Mouse (Mus musculus): ENCODE measurements around the gene Tle4. TPM values are rescaled to one million over a fixed set of nuclear protein-coding genes. Genes with fewer than 3 reads are reported as not detected.

The Tle4 gene
- polyA plus RNA-seq, 1 experiment from 2014 or later = 4.6 TPM

GRCm38 (mm10) chr19:14600841-14601240, 3.0 kb upstream of the Tle4 start:
- peaks cover 31% of the 10 kb centered on the region for H3K4me1 ChIP-seq (replicated peaks)

GRCm38 (mm10) chr19:14600354-14600753, 2.5 kb upstream of the Tle4 start:
- Histone ChIP-seq H3K9ac (no peak overlapping the region), H3K36me3 (replicated peaks) (0 out of 2 replicates have a peak, but pooled peaks cover 2% of the 10 kb centered on the region), H3K27ac (replicated peaks) (no peak overlapping the region), H3K4me2 (no peak overlapping the region), H3K27me3 (peaks cover 6% of the 10 kb centered on the region; the same call in 1 of the 2 replicates), H3K4me1 (replicated peaks) (peaks cover 34% of the 10 kb centered on the region), H3K9me3 (replicated peaks) (no peaks in the 10 kb centered on the region), H3K4me3 (replicated peaks) (no peak overlapping the region)
- no peak for ATAC-seq (ENCODE audit: insufficient read depth)
- WGBS (ENCODE audit: insufficient replicate concordance) = 64% methylated on average over 3 of the region's 3 CpGs

More at GRCm38 (mm10) chr19:14600841-14601240, 3.0 kb upstream of the Tle4 start:
- no peaks in the 10 kb centered on the region for H3K36me3 ChIP-seq (replicated peaks)
- H3K4me3 ChIP-seq (replicated peaks) = no peak overlapping the region
- 88% methylated on average over 1 of the region's 1 CpGs for WGBS (ENCODE audit: insufficient replicate concordance)
- no peak overlapping the region for H3K9ac ChIP-seq
- ATAC-seq (ENCODE audit: insufficient read depth) = no peak
- no peak overlapping the region for H3K27ac ChIP-seq (replicated peaks)
- no peak overlapping the region for H3K4me2 ChIP-seq
- H3K27me3 ChIP-seq = peaks cover 6% of the 10 kb centered on the region; the same call in 1 of the 2 replicates
- H3K9me3 ChIP-seq (replicated peaks) = no peaks in the 10 kb centered on the region

GRCm38 (mm10) chr19:14599851-14600251, 2.0 kb upstream of the Tle4 start:
- 26% methylated on average over 8 of the region's 8 CpGs for WGBS (ENCODE audit: insufficient replicate concordance)
- Histone ChIP-seq H3K27me3 (peaks cover 5% of the 10 kb centered on the region; the same call in 1 of the 2 replicates), H3K36me3 (replicated peaks) (0 out of 2 replicates have a peak, but pooled peaks cover 4% of the 10 kb centered on the region), H3K4me2 (peak overlapping the region; percentile 97), H3K27ac (replicated peaks) (no peak overlapping the region), H3K4me1 (replicated peaks) (peaks cover 36% of the 10 kb centered on the region), H3K9ac (no peak overlapping the region), H3K9me3 (replicated peaks) (no peaks in the 10 kb centered on the region), H3K4me3 (replicated peaks) (no peak overlapping the region)
- ATAC-seq (ENCODE audit: insufficient read depth) = no peak

- Histone ChIP-seq H3K27ac (replicated peaks) (peak overlapping the region; percentile 92), H3K4me2 (peak overlapping the region; percentile 97), H3K9me3 (replicated peaks) (no peaks in the 10 kb centered on the region), H3K4me1 (replicated peaks) (peaks cover 40% of the 10 kb centered on the region), H3K36me3 (replicated peaks) (0 out of 2 replicates have a peak, but pooled peaks cover 8% of the 10 kb centered on the region), H3K4me3 (replicated peaks) (peak overlapping the region; percentile 78), H3K27me3 (no peaks in the 10 kb centered on the region; the same call in 1 of the 2 replicates), H3K9ac (peak overlapping the region; percentile 75)
- under 1% methylated on average over 46 of the region's 46 CpGs for WGBS (ENCODE audit: insufficient replicate concordance)
- ATAC-seq (ENCODE audit: insufficient read depth) = peak; percentile 25
These were observed 938 bp upstream of the Tle4 start for GRCm38 (mm10) chr19:14598690-14599288.

GRCm38 (mm10) chr19:14596941-14597916, 622 bp downstream of the Tle4 start:
- Histone ChIP-seq H3K4me3 (replicated peaks) (peak overlapping the region; percentile 92), H3K27me3 (no peaks in the 10 kb centered on the region; the same call in 1 of the 2 replicates), H3K36me3 (replicated peaks) (0 out of 2 replicates have a peak, but pooled peaks cover 16% of the 10 kb centered on the region), H3K9ac (peak overlapping the region; percentile 94), H3K27ac (replicated peaks) (peak overlapping the region; percentile 93), H3K9me3 (replicated peaks) (no peaks in the 10 kb centered on the region), H3K4me2 (peak overlapping the region; percentile 76), H3K4me1 (replicated peaks) (peaks cover 40% of the 10 kb centered on the region)
- WGBS (ENCODE audit: insufficient replicate concordance) = under 1% methylated on average over 107 of the region's 120 CpGs
- peak; percentile 10; the same call in 1 of the 2 replicates for ATAC-seq (ENCODE audit: insufficient read depth)

GRCm38 (mm10) chr19:14596358-14596940, 1.4 kb downstream of the Tle4 start:
- Histone ChIP-seq H3K27me3 (no peaks in the 10 kb centered on the region; the same call in 1 of the 2 replicates), H3K27ac (replicated peaks) (peak overlapping the region; percentile 93)
- ATAC-seq (ENCODE audit: insufficient read depth) = no peak

GRCm38 (mm10) chr19:14595390-14595997, 2.4 kb downstream of the Tle4 start:
- H3K9me3 ChIP-seq (replicated peaks) = no peaks in the 10 kb centered on the region
- H3K27ac ChIP-seq (replicated peaks) = no peak overlapping the region
- peaks cover 25% of the 10 kb centered on the region for H3K36me3 ChIP-seq (replicated peaks)
- no peak for ATAC-seq (ENCODE audit: insufficient read depth)
- H3K4me2 ChIP-seq = peak overlapping the region; percentile 76
- peak overlapping the region; percentile 92 for H3K4me3 ChIP-seq (replicated peaks)
- no peaks in the 10 kb centered on the region; the same call in 1 of the 2 replicates for H3K27me3 ChIP-seq
- H3K9ac ChIP-seq = no peak overlapping the region
- 35% methylated on average over 11 of the region's 11 CpGs for WGBS (ENCODE audit: insufficient replicate concordance)
- peaks cover 35% of the 10 kb centered on the region for H3K4me1 ChIP-seq (replicated peaks)

More at GRCm38 (mm10) chr19:14596358-14596940, 1.4 kb downstream of the Tle4 start:
- Histone ChIP-seq H3K4me3 (replicated peaks) (peak overlapping the region; percentile 92), H3K9me3 (replicated peaks) (no peaks in the 10 kb centered on the region), H3K4me2 (peak overlapping the region; percentile 76), H3K9ac (peak overlapping the region; percentile 94), H3K4me1 (replicated peaks) (peaks cover 40% of the 10 kb centered on the region), H3K36me3 (replicated peaks) (0 out of 2 replicates have a peak, but pooled peaks cover 20% of the 10 kb centered on the region)
- under 1% methylated on average over 12 of the region's 12 CpGs for WGBS (ENCODE audit: insufficient replicate concordance)

GRCm38 (mm10) chr19:14594537-14594936, 3.3 kb downstream of the Tle4 start:
- 81% methylated on average over 3 of the region's 3 CpGs for WGBS (ENCODE audit: insufficient replicate concordance)

GRCm38 (mm10) chr19:14591809-14592535, 5.9 kb downstream of the Tle4 start:
- no peak overlapping the region for H3K4me2 ChIP-seq
- H3K4me1 ChIP-seq (replicated peaks) = peaks cover 18% of the 10 kb centered on the region
- H3K4me3 ChIP-seq (replicated peaks) = no peak overlapping the region
- no peak overlapping the region for H3K9ac ChIP-seq
- peaks cover 30% of the 10 kb centered on the region for H3K36me3 ChIP-seq (replicated peaks)
- no peak overlapping the region for H3K27ac ChIP-seq (replicated peaks)
- H3K9me3 ChIP-seq (replicated peaks) = no peaks in the 10 kb centered on the region
- ATAC-seq (ENCODE audit: insufficient read depth) = no peak
- WGBS (ENCODE audit: insufficient replicate concordance) = 74% methylated on average over 10 of the region's 10 CpGs
- H3K27me3 ChIP-seq = no peaks in the 10 kb centered on the region

More at GRCm38 (mm10) chr19:14594537-14594936, 3.3 kb downstream of the Tle4 start:
- Histone ChIP-seq H3K36me3 (replicated peaks) (peaks cover 30% of the 10 kb centered on the region), H3K4me1 (replicated peaks) (peaks cover 28% of the 10 kb centered on the region), H3K9ac (no peak overlapping the region), H3K4me3 (replicated peaks) (no peak overlapping the region), H3K4me2 (no peak overlapping the region), H3K27me3 (no peaks in the 10 kb centered on the region), H3K9me3 (replicated peaks) (no peaks in the 10 kb centered on the region), H3K27ac (replicated peaks) (no peak overlapping the region)
- no peak for ATAC-seq (ENCODE audit: insufficient read depth)

- Histone ChIP-seq H3K27ac (replicated peaks) (no peak overlapping the region), H3K4me1 (replicated peaks) (peaks cover 18% of the 10 kb centered on the region), H3K9me3 (replicated peaks) (no peaks in the 10 kb centered on the region), H3K4me2 (no peak overlapping the region), H3K9ac (no peak overlapping the region), H3K27me3 (no peaks in the 10 kb centered on the region), H3K36me3 (replicated peaks) (peaks cover 26% of the 10 kb centered on the region), H3K4me3 (replicated peaks) (no peak overlapping the region)
- no peak for ATAC-seq (ENCODE audit: insufficient read depth)
- WGBS (ENCODE audit: insufficient replicate concordance) = 70% methylated on average over 7 of the region's 7 CpGs
These were observed 7.7 kb downstream of the Tle4 start for GRCm38 (mm10) chr19:14590154-14590553.
